Mouse (Mus musculus) heart, adult 11 months (tissue): ENCODE data around the gene Txndc5.

Source experiments
- DNase-seq: peaks from one replicate; pipeline ENCODE4 v3.0.0; 2022

Txndc5 gene

GRCm38 (mm10) chr13:38528687-38529294, at the start of gene Txndc5:
Gene Txndc5, minus strand, starts transcription at chr13:38528824.
- DNase-seq: peak; percentile 93

DNA sequence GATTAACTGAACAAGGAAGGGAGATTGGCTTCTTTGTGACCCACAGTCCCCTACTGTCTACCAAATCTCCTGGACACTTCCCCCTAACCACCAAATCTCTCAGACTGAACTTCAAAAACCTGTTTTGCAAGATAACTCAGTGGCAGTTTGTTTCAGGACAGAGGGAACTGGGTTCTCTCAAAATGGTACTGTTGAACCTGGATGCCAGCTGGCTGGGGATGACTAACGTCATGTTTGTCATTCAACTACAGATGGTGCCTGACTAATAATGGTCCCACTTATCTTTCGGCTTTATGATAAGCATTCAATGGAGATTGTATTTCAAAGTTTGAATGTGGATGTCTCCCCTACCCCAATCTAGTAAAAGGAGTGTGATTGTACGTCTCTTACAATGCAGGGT, 46.0 kb upstream of the Txndc5 start:
- no peak for DNase-seq

DNA sequence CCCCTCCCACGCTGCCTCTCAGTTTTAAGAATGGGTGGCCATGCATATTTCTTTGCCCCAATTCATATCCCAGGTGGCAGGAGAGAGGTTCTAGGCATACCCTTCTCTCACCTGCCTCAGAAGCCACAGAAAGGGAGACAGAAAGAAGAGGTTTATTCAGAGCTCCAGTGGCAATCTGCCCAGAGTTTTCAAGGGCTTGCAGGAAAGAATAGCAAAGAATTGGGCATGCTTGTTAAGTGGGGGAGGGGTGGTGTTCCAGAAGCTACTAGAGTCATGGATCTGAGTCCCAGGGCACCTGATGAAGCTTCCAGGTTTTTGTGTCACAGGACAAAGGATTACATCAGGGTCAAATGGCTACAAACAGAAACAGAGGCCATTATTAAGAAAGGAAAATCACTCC, 44.7 kb upstream of the Txndc5 start:
- DNase-seq: peak; percentile 89

DNA sequence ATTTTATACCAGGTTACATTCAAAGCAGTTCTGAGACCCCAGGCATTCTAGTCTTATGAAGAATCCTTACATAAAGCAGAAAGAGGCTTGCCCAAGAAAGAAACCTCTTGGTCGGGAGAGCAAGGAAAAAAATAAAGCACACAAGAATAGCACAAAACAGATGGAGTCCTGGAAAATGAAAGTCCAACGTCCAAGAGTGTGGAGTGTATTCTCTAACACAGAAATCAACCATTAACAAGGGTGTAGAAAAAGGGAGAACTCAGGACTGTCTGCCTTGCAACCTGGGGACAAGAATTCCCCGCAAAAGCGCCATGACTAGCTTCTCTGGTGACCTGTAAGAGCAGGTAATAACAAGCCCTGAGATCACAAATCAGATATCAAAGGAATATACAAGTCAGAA, 36.6 kb upstream of the Txndc5 start:
- peak; percentile 49 for DNase-seq

- DNase-seq: peak; percentile 78
Measured at GRCm38 (mm10) chr13:38554611-38555010, 26.0 kb upstream of the Txndc5 start.

DNA sequence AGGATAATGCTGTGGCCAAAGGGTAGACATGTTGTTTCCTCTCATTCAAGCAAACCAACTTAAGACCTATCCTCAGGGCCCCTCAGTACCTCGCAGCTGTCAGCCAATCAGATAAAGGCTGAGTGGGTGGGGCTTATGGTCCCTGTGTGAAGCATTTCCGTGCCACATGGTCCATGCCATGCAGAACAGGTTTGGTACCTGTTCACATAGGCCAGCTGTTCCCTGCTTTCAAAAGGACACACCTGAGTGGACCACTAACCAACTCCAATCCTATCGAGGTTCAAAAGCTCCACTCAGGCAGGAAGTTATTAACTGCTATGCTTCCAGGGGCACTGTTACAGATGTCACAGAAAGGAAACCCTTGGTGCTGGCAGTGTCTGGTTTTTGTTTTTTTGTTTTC, 25.6 kb upstream of the Txndc5 start:
- peak; percentile 62 for DNase-seq

- DNase-seq: peak; percentile 34
Measured at GRCm38 (mm10) chr13:38548681-38549080, 20.1 kb upstream of the Txndc5 start.

DNA sequence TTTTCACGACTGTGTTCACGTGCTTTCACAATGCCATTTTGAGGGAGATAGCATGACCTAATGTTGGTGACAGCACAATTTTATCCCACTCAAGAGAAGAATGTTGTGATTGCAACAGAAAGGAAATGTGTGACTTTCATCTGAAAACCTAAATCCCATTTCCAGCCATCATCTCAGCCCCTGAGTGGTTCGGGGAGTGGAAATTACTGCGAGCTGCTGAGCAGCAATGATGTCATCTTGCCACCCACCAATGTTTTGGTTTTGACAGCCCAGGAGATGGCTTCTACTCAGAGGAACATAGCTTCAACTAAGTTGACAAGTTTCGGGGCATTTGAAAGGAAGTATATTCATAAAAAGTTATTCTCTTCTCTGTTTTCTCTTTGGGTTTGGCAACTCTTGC, 19.1 kb upstream of the Txndc5 start:
- DNase-seq: peak; percentile 37

DNA sequence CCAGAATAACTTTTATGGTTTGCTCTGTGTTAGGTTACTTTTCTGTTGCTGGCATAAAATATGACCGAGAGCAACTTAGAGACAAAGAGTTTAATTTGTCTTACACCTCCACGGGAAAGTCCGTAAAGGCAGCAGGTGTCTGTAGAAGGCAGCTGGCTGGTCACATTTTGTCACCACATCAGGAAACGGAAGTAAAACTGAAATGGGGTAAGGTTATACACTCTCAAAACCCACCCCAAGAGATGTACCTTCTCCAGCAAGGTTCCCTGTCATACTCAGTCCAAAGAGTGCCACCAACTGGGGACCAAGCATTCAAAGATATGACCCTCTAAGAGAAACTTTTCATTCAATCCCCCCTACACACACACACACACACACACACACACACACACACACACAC, 18.1 kb upstream of the Txndc5 start:
- DNase-seq: peak; percentile 76

- peak; percentile 95 for DNase-seq
Measured at GRCm38 (mm10) chr13:38545460-38545859, 16.8 kb upstream of the Txndc5 start.

- peak; percentile 80 for DNase-seq
Measured at GRCm38 (mm10) chr13:38544769-38545445, 16.3 kb upstream of the Txndc5 start.

- DNase-seq: peak; percentile 84
Measured at GRCm38 (mm10) chr13:38543455-38544125, 15.0 kb upstream of the Txndc5 start.

- peak; percentile 71 for DNase-seq
Measured at GRCm38 (mm10) chr13:38539192-38539900, 10.7 kb upstream of the Txndc5 start.

- peak; percentile 62 for DNase-seq
Measured at GRCm38 (mm10) chr13:38537521-38537920, 8.9 kb upstream of the Txndc5 start.

DNA sequence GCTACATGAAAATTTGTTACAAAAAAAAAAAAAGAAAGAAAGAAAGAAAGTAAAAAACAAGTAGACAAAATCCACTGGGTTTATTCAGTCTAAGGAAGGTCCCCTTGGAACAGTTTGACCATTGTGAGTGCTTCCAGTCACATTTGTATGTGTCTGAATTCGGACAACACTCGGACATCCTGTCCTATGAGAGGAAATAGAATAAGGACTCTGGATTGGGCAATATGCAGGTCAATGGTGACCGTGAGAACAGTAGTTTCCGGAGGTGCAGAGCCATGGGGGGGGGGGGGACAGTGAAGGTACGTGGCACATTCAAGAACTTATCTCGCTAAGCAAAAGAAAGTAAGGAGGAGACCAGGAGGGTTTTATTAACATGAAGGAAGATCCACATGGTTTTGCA, 6.1 kb upstream of the Txndc5 start:
- DNase-seq: peak; percentile 84

DNA sequence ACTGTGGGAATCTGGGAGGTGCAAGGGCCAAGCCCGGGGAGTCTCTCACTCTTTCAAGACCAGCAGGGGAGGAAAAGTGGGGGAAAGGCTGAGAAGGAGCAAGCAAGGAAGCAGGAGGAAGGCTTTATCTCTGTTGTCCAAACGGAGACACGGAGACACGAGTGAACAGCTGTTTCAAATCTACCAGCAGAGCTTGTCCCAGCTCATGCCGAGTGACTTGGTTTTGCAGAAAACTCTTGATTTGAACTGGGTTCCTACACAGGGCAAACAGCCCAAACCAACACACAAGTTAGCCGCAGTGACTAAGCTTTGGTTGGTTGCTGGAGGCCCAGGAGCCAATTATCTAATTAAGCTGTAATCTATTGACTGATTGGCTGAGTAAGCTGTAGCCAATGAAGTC, 5.4 kb upstream of the Txndc5 start:
- peak; percentile 90 for DNase-seq

DNA sequence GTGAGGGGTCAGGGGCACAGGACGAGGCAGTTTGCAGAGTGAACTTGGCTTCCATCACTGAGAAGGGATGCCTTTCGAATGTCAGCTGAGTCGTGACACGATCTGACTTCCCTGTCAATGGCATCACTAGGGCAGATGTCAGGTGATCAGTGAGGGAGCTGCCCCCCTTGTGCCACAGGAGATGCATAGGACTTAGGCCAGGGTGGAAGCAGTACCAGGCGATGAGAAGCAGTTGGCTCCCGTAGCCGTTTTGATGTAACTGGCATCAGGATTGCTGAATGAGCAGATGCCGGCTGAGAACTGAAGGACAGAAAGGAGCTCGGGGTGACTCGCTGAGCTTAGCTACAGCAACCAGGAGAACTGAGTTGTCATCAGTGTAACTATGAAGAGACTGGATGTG, 4.8 kb upstream of the Txndc5 start:
- peak; percentile 86 for DNase-seq

DNA sequence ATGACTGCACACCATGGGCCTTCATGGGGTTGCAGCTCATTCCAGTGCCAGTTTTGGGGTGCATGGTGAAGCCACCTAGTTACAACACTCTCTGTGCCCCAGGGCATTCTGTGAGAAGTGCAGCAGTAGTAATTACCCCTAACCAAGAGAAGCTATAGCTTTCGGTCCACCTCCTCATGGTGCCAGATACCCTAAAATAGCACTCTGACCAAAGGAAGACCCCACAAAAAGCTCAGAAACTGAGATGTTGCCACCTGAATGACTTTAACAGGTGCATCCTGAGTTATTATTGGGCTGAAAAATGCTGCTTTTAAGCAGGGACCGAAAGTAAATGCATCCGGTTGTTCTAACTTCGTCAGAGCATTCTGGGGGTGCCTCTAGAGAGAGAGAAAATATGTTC, 2.9 kb upstream of the Txndc5 start:
- peak; percentile 57 for DNase-seq

- DNase-seq: peak; percentile 75
Measured at GRCm38 (mm10) chr13:38529576-38529975, 952 bp upstream of the Txndc5 start.

DNA sequence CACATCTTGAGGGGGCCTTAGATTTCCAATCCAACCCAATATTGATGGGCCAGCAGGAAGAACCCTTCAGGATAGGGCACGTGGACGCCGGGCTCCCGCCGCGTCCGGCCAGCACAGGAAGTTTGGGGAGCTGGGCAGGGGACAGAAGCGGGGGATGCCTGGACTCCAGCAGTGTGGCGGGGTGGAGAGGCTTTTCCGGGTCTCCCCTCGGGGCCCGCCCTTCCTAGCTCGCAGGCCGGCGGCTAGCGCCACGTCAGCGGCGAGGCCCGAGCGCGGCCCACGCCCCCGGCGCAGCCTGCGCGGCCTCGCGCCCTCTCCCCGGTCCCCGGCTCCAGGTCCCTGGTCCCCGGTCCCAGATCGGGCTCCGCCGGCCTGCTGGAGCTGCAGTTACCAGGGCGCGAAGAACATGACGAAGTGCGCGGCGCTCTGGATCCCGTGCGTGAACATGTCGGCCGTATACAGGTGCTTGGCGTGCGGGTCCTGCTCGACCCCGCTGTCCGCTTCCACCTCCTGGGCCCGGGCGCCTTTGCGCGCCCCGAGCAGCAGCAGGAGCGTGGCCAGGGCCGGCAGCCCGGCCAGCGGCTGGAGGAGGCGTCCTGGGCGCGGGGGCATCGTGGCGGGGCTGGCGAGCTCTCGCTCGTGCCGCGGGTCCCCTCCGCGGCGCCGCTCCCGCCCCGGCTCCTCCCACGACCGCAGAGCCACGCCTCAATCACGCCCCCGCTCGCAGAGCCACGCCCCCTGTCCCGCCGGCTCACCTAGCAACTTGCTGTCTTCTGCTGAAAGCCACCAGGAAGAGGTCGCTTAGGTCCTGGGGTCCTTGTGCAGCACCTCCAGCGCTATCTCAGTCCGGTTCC, 600 bp downstream of the Txndc5 start:
- DNase-seq: peak; percentile 99

GRCm38 (mm10) chr13:38527041-38527796, 1.4 kb downstream of the Txndc5 start:
- no peak for DNase-seq

DNA sequence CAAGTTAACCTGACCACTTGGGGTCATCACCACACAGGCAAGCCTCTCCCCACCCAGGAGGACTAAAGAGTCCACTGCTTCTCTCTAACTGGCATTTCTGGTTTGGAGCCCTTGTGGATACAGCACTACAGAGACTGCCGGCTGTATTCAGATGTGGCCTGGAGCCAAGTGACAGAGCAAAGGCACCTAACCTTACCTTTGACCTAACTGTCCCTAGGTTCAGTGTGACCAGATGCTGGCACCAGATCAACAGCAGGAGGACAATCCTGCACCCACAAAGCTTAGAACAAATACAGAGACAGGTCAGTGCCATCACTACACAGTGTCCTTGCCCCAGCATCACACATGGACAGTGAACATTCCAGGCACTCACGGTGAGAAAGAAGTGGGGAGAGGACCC, 2.5 kb downstream of the Txndc5 start:
- DNase-seq: no peak
